Mouse (Mus musculus): Measurements from ENCODE around the gene Actr1b.

Actr1b gene

DNA sequence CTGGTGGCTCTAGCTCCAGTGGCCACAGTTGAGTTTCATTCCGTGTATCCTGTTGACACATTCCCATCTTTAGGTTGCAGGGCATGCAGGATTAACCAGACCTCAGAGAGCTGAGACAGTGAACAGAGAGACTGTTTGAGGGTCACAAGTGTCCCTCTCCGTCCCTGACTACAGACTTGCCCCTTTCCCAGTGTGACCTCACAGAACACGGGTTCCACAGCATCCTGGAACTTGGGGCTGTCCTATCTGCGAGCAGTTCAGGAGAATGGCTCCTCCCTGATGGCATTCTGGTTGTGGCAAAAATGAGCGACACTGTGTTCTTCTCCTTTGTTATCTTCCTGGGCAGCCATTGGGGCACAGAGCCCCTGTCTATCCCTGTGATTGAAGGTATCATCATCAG lies at the start of gene Actr1b:
Gene Actr1b (minus strand): TSS at position 112 of the 400 bp plus-strand sequence.
- DNase-seq (ENCODE audit: low spot score in 2 of 2) = no peak

DNA sequence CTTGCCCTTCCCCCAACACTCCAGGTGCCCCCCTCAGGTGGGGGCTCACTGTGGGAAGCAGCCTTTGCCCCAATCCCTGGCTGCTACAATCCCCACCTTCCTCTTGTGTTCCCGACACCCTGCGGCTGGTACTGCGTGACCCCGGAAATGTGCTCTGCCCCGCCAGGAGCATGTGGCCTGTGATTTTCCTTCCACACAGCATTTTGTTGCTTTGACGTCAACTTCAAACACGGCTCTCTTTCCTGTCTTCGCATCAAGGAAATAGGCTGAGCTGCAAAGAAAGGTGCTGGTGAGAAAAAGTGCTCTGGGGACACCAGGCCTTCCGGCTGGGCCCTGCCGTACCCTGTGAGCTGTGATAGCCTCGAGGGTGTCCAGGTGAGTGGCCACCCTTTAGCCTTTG lies 47.3 kb upstream of the Actr1b start, which contains the start of gene Zap70:
Gene Zap70 (plus strand): TSS at position 231 of the 400 bp plus-strand sequence.
- DNase-seq (ENCODE audit: low spot score in 2 of 2) = peak; percentile 40 to 46

DNA sequence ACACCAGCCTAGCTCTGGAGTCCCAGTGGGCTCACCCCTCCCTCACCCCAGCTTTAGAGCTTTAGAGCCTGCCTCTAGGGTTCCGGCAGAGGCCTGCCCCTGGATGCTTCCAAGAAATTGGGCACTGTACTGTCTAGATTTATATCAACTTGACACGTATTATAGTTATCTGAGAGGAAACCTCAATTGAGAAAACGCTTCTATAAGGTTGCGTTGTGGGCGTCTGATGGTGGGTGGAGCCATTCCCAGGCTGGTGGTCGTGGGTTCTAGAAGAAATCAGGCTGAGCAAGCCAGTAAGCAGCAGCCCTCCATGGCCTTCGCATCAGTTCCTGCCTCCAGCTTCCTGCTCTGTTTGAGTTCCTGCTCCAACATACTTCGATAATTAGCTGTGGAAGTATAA lies 46.8 kb upstream of the Actr1b start:
- no peak for DNase-seq (ENCODE audit: low spot score in 2 of 2)

DNA sequence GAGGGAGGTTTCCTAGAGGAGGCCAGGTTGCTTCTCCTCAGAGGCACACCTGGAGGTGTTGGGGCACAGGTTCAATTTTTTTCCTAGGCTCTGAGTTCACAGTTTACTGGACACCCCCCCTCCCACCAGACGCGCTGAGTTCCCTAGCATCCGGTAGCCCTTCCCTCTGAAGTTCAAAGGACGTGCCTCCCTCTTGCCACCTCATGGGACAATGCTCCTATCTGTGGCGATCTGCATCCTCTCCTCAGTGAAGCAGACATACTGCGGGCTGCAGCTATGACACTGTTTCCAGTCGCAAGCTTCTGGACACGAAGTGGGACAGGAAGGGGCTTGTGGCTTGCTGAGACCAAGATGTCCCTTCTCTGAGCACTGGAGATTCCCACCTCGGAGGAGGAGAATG lies 46.2 kb upstream of the Actr1b start:
- DNase-seq (ENCODE audit: low spot score in 2 of 2) = no peak

DNA sequence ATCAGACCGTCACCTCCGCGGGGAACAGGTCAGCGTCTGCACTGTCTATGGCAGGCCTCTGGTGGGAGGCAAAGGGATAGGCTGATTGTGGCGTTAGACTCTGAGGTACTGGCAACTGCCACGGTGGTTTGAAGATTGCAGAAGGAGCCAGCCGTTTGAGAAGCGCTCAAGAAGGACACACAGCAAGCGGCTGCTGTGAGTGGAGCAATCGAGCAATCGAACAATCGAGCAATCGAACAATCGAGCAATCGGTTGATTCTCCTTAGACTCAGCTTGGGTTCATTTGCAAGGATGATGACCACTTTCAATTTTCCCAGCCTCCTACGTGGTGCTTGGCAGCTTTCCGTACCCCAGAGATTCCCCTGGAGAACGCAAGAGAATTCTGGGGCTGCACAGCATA lies 44.9 kb upstream of the Actr1b start:
- DNase-seq (ENCODE audit: low spot score in 2 of 2) = no peak

DNA sequence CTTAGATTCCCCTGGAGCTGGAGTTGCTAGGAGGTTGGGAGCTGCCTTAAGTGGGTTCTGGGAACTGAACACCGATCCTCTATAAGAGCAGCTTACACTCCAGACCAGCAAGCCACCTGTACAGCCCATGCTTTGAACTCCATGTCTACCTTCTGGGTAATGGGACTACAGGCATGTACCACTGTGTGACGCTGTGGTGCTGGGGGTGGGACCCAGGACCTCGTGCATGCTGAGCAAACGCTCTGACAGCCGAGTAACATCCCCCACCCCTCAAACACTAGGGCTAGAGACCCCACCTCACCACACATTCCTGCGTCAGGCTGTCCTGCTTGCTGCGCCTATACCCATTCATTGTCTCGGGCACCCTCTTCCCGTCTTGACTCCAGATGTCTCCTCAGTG lies 44.3 kb upstream of the Actr1b start:
- no peak for DNase-seq (ENCODE audit: low spot score in 2 of 2)

DNA sequence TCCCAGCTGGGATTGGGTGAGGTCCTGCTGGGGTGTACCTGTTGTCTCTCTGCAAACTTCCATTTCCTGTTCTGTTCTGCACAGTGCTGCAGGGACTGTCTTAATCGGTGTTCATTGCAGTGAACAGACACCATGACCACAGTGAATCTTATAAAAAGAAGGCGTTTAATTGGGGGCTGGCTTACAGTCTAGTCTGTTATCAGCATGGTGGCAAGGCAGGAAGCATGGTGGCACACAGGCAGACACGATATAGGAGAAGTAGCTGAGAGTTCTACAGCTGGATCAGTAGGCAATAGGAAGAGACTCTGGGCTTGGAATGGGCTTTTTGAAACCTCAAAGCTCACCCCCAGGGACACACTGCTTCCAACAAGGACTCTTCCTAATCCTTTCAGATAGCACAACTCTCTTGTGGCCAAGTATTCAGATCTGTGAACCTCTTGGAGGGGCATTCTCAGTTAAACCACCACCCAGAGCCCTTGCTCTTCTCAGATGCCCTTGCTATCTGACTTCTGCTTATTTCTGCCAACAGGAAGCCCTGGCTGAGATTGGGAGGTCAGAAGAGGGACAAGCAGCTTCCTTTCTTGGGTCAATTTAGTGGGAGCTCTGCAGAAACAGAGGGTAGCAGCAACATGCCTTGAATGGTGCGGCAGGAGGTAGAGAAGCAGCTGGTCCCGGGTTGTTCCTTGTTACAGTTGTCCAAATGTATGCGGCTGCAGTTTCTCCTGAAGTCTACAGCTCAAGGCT lies 39.9 kb upstream of the Actr1b start:
- DNase-seq (ENCODE audit: low spot score in 2 of 2) = no peak

DNA sequence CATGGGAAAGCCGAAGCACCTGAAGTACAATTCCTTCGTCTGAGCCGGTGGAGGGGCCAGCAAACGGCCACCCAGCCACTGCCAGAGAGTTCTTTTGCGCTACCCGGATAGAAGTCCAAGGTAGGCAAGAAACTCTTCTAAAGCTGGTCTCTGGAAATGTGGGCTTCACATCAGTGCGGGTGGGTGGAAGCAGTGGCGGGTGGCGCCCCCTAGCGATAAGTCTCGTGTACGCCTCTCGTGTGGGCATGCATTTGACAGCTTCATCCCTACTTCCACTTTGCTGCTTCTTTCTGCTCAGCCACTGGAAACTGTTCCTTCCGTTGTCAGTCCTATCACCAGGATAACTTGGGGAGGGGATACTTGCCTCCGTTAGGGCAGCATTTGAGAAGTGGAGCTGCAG lies 32.2 kb upstream of the Actr1b start:
- no peak for DNase-seq (ENCODE audit: low spot score in 2 of 2)

DNA sequence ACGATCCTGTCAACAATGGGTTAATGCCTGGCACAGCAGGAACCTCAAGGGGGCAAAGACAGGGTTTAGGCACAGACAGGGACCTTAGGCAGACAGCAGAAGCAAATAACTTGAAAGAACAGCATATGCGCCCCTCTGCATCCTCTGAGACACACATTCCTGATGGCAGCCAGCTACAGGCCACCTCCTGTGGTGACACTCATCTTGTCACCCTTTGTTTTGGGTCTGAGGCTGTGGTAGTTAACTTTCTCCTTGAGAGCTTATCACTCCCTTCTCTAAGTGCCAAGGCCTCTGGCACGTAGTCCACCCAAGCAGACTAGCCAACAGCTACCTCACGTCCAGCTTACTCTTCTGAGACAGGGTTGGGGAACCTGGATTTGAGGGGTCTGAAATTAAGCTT lies 31.4 kb upstream of the Actr1b start:
- no peak for DNase-seq (ENCODE audit: low spot score in 2 of 2)

DNA sequence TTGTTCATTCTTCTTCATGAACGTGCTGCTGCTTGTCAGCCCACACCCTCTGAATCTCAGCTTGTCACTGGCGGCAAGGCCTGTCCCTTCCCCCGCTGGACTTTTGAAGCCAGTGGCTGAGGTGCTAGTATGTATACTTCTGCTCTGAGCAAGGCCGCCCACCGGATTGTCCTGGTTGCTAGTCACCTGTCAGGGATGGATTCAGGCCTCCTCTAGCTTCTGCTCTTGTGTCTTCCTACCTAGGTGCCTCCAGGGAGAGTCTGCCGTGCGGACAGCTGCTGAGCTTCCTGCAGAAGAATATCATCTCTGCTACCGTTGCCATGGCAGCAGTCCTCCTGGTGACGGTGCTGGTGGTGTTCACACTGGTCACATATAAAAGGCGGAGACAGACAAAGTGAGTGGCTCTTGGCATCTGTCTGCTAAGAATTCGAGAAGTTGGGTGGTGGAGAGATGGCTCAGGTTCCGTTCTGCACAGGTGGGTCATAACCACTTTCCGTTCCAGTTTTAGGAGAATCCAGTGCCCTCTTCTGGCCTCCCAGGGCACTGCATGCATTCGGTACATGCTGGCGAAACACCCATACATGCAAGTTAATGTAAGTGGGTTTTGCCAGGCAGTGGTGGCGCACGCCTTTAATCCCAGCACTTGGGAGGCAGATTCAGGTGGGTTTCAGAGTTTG lies 30.2 kb upstream of the Actr1b start:
- DNase-seq (ENCODE audit: low spot score in 2 of 2) = peak; percentile 68 to 78

DNA sequence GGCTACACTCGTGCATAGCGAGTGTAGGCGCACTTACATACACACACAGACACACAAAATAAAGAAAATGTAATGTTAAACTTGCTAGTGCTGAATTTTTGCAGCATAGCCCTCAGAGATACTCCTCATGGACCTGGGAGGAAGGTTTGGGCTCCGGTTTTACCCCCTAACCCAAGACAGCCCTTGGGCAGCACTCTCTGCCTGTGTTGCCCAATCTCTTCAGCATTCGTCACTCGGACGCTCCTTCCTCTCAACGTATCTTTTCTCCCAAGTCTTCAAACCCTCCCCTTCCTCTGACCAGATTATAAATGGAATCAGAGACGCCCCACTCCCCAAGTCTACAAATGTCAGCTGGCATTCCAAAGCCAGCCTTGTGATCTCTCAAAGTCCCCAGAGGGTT lies 28.8 kb upstream of the Actr1b start:
- no peak for DNase-seq (ENCODE audit: low spot score in 2 of 2)

DNA sequence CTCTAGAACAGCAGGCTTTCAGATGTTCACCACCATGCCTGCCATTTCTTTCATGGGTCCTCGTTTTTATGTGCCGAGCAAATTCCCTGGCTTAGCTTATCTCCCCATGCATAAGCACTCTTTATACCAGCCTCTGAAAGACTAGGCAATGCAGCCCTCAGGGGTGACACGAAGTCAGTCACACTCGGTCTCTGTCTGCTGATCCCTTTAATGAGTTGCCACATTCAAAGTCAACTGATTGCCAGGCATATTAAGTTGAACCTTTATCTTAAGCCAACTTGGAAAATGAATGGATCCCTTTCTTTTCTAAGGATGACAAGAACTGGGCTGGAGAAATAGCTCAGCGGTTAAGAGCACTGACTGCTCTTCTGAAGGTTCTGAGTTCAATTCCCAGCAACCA lies 25.0 kb upstream of the Actr1b start:
- no peak for DNase-seq (ENCODE audit: low spot score in 2 of 2)

DNA sequence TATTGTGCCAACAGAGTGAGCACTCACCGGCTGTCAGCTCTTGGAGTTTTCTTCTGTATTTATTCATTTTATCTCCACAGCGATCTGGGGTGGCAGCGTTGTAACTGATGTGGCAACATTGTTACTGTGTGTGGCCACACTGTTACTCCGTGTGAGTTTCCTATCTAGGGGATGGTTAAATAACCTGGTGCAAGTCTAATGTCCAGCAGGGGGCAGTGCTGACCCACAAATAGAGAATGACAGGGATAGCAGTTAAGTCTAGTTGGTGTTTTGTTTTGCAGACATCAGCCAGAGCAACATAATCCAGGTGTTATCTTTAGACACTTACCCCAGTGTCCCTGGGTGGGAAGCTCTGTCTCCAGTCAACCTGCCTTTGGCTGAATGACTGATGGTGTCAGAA lies 23.1 kb upstream of the Actr1b start:
- DNase-seq (ENCODE audit: low spot score in 2 of 2) = peak; percentile 64 to 74

DNA sequence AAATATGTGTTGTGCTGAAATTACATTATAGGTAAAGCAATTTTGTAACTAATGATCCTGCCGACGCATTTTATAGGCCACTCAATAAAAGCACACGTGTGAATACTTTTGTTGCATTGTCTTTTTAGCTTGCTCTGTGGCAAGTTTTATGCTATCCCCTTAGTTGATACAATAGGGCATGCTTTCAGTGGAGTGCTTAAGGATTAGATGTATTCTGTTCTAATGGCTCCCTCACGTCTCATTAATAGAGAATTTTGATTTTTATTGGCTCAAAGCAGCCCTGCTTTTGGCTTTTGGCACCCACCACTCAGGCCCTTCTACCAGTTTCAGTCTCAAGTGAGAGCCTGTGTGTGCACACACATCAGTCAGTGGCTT lies 9.8 kb upstream of the Actr1b start:
- no peak for DNase-seq (ENCODE audit: low spot score in 2 of 2)

DNA sequence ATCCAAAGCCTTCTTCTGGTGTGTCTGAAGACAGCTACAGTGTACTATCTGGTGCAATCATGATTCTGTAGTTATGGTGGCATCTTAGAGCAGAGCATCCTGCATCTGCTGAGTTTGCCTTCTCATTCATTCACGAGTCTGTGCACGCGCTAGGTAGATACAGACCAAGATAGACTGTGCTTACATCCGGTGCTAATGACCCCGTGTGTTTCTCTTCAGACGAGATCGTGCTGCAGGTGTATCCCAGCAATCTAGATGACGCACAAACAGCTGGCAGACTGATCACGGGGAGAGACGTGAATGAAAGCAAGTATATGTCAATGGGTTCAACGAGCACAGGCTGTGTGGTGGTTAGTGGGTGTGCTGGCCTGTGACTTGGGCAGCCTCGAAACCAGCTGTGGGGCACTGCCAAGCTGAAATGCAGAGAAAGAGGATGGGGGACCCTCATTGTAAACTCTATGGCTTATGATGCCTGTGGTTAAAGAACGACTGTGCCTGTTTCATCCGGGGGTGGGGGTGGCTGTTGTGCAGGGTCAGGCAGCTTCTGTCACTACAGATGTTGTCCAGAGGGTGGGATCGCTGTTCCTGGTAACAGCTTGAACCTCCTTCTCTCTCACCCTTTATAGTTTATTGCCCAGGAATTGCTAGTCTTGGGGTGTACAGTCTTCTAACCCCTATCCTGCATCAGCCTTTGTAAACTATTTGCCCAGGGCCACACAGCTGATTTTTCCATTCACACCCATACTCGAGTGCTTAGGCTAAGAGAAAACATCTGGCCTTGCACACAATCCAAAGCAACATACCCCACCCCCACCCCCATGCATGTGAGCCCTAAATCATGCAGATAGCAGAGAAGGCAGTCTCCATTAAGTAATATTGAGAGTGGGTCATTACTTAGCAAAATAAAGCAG lies 9.2 kb upstream of the Actr1b start:
- no peak for DNase-seq (ENCODE audit: low spot score in 2 of 2)

DNA sequence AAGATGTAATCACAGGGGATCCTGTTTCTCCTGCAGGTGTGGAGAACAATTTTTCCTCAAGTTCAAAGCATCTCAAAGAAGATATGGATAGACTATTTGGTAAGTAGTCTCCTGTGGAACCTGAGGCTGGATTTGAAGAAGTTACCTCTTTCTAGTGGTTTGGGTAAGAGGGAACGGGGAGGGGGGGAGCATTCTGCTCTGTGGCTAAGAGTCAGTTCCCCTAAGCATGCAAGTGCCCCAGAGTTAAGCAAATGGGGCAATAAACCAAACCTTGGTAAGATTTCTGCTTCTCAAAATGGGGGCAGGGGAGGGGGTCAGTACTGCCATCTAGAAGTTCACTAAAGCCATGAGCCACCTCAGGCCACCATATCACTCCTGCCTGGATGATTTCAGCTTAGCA lies 4.6 kb upstream of the Actr1b start:
- no peak for DNase-seq (ENCODE audit: low spot score in 2 of 2)

DNA sequence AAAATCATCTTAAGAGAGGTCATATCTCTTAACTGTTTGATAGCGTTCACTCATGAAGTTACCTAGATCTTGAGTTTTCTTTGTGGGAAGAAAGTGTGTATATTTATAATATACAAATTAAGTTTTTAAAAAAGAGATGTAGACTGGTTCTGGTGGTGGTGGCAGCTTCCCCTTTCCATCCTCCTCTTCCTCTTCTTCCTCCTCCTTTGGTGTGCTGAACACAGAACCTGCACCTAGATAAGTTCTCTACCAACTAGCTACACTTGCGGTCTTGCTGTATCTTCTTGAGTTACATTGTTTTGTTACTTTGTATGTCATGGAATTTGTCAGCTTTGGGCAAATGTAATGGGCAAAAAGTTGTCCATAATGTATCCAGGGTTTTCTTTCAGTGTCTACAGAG lies 3.1 kb downstream of the Actr1b start:
- DNase-seq (ENCODE audit: low spot score in 2 of 2) = no peak

DNA sequence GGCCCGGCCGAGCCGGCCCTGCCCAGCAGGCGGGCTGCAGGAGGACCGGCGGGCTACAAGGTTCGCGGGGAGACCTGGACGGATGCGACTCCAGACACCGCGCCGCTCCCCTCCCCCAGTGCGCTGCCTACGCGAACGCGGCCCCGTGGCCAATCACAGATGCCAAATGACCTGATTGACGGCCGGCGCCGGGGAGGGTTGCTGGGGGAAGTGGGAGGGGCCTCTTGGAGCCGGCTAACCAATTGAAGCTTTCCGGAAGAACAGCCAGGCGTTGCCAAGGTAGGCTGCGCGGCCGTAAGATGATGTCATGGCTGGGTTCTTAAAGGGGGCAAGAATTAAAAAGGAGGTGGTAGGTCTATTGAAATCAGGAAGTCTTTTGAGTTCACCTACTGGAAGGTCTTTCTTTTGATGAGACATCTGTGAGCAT lies 4.4 kb downstream of the Actr1b start, which contains the start of gene 4933424G06Rik:
Gene 4933424G06Rik (plus strand): TSS at position 296 of the 427 bp plus-strand sequence.
- DNase-seq (ENCODE audit: low spot score in 2 of 2) = peak; percentile 98

DNA sequence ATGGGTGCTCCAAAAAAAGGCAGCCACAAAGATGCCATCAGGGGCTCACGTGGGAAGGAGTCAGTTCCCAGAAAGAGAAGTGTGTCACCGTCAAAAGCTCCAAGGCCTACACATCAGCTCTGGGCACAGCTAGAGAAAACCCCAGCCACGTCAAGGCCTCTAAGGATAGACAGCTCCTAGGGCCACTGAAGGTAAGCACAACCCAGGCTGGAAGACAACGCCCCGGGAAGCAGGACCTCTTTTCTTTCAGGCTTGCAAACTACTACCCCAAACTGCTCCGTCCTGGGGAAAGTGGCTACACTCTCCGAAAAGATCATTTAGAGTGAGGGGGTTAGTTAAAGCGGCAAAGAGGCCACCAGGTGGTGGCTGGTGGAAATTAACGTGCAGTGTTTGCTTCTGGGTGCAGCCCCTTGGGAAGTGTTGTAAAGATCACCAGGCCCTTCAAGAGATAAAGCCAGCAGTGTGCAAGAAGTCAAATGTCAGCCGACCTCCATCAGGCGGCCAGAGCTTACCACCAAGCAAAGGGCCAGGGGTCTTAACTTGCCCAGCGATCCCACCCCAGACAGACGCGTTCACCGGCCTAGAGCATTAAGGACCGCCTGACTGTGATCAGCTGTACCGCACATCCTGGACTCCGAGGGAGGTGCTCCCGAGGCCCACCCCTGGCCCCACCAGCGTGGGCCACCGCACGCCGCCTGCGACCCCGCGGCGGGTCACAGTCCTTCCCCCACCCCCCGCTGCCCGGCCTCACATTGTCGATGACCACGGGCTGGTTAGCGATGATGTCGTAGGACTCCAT lies 5.0 kb downstream of the Actr1b start:
- DNase-seq (ENCODE audit: low spot score in 2 of 2) = peak; percentile 28 to 48

DNA sequence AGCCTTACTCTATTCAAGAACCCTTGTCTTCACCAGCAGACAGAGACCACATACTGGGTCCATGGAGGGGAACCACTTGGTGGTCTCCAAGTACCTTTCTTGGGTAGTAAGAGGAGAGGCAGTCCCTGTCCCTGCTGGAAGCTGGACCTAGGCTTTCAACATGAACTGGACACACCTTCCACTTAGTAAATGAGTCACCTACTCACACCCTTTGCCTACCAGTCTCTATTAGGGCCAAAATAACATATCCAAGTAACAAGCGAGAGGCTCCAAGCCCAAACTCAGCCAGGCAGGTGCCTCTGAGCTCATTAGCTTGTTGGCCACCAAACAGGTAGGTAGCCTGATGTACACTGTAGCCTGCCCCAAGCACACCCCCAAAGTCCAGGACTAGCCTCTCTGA lies 5.6 kb downstream of the Actr1b start:
- no peak for DNase-seq (ENCODE audit: low spot score in 2 of 2)

DNA sequence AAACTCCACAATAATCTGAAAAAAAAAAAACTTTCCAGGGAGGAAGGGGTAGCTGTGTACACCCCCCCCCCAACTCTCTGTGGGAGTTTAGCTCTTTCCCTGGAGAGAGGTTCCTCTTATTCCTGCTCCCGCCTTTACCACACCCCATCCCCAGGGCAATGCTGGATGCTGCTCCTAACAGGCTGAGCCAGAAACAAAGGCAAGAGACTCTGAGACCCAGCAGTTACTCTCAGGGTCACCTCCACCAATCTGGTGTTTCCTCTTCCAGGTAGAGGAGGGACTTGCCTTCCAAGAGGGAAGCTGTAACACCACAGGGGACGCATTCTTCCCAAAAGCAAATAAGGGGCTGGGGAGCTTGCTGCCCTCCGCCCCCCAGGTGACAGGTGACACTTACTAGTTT lies 6.4 kb downstream of the Actr1b start:
- no peak for DNase-seq (ENCODE audit: low spot score in 2 of 2)
